Mouse (Mus musculus) small intestine, adult 2 months (tissue): ENCODE results near the gene Ghitm. TPM values are rescaled to one million over a fixed set of nuclear protein-coding genes. Genes with fewer than 3 reads are reported as not detected.

Experiments
- H3K27ac ChIP-seq: fragments of 200-500 bp; 2 replicates; pipeline ENCODE4 v1.5.1; 2012; ENCODE audit warnings: low read depth, low read length, control low read depth, inconsistent platforms; ENCODE audit not compliant: insufficient read depth
- H3K27me3 ChIP-seq: fragments of 200-500 bp; 2 replicates; pipeline ENCODE4 v1.6.1; 2012; ENCODE audit warnings: mild to moderate bottlenecking, moderate library complexity, low read length, inconsistent platforms; ENCODE audit not compliant: control insufficient read depth, insufficient read depth
- H3K36me3 ChIP-seq: fragments of 200-500 bp; 2 replicates; pipeline ENCODE4 v1.6.1; 2012; ENCODE audit warnings: mild to moderate bottlenecking, low read length, control low read depth, inconsistent platforms; ENCODE audit not compliant: control insufficient read depth, insufficient read depth
- H3K4me1 ChIP-seq: fragments of 200-500 bp; 2 replicates; pipeline ENCODE4 v1.6.1; 2012; ENCODE audit warnings: low read length, inconsistent platforms, mixed read lengths; ENCODE audit not compliant: control insufficient read depth, insufficient read depth, insufficient read length
- H3K4me3 ChIP-seq: fragments of 200-500 bp; 2 replicates; pipeline ENCODE4 v1.5.1; 2012; ENCODE audit warnings: low read depth, mild to moderate bottlenecking, control low read depth, inconsistent platforms, low read length, moderate library complexity
- CTCF ChIP-seq: fragments of 200-500 bp; IDR thresholded peaks from 2 replicates; pipeline ENCODE4 v1.5.1; 2012; ENCODE audit warnings: low read depth, mild to moderate bottlenecking, control low read depth, inconsistent platforms, low read length, moderate library complexity, mixed read lengths; ENCODE audit not compliant: insufficient replicate concordance, insufficient read length; ENCODE audit errors: extremely low read depth
- POLR2A ChIP-seq: fragments of 200-500 bp; IDR thresholded peaks from 2 replicates; pipeline ENCODE4 v1.6.1; 2012; ENCODE audit warnings: low read depth, mild to moderate bottlenecking, control low read depth, inconsistent platforms, low read length, moderate library complexity
- WGBS: fragments of 180-500 bp; shearing (Covaris S2); methylation state at CpG from one replicate; pipeline ENCODE4 v1.1.7; 2018; 5-methylcytosine and 5-hydroxymethylcytosine counted together
- polyA plus RNA-seq: library from polyadenylated mRNA; depleted of rRNA; stranded (reverse); fragments of >200 nt; gene quantifications from 2 replicates; pipeline ENCODE4 v1.2.3, GENCODE M21; 2012

The Ghitm gene
- polyA plus RNA-seq, 1 experiment = 87.9 TPM

DNA sequence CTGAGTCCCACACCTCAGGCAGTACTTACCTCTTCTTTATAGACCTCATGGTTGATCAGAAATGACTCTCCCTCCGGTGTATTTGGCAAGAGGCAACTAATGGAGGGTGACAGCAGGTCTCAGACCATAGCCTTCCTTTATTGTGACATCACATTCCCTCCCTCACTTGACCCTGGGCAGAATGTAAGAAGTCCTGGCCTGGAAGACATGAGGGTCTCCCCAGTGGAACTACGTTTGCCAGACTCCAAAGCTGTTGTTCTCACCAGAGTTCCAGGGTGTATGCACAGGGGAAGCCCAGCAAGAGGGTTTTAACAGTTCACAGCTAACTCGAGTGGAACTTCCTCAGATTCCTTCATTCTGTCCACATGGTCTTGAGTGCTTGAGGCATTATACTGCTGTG is 21.1 kb downstream of the Ghitm start, which contains the start of gene 2610528A11Rik:
2610528A11Rik (minus strand) TSS at position 101 of the 400 bp plus-strand sequence.
- Histone ChIP-seq H3K4me1 (no peaks in the 10 kb centered on the region), H3K27me3 (no peaks in the 10 kb centered on the region), H3K27ac (no peak within 1 kb of the TSS), H3K4me3 (no peak within 1 kb of the TSS), H3K36me3 (no peaks in the 10 kb centered on the region)
- 65% methylated on average over 3 of the region's 3 CpGs for WGBS
- TF ChIP-seq CTCF = no peak
- no peak for TF ChIP-seq POLR2A

DNA sequence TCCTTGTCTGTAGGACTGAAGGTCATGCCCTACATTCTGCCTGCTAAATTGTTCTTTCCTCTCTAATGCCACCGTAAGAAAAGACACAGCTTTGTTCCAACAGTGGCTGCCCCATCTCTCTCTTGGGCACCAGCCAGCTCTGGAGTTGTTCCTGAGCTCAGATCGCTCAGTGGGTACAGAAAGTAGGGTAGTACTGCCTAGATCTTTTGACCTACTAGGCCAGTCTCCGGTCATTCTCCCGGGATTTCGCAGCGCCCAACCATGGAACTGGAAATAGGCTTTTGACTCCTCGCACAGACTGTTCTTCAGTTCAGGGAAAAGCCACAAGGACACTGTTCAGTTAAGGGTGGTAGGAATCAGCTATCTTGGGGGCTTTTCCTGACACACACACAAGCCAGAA is 22.1 kb downstream of the Ghitm start:
- TF ChIP-seq POLR2A (no peak), CTCF (no peak)
- WGBS = 84% methylated on average over 7 of the region's 7 CpGs
- Histone ChIP-seq H3K4me3 (no peak overlapping the region), H3K27me3 (no peaks in the 10 kb centered on the region), H3K4me1 (no peaks in the 10 kb centered on the region), H3K27ac (no peak overlapping the region), H3K36me3 (no peaks in the 10 kb centered on the region)

DNA sequence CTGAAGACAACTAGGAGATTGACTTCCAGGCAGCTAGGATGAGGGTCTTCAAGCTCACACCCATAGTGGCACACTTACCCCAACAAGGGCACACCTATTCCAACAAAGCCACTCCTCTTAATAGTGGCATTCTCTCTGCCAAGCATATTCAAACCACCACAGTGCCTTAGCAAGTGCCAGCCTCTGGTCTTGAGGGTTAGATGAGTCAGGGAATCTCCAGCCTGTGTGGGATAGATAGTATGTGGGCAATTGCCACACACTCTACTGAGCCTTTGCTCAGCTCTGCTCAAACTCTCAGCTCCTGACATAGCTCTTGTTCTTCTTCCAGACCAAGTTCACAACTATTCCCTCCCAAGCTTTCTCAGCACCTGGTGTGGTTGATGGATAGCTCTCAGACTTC is 23.7 kb downstream of the Ghitm start:
- TF ChIP-seq POLR2A = no peak
- TF ChIP-seq CTCF = no peak

DNA sequence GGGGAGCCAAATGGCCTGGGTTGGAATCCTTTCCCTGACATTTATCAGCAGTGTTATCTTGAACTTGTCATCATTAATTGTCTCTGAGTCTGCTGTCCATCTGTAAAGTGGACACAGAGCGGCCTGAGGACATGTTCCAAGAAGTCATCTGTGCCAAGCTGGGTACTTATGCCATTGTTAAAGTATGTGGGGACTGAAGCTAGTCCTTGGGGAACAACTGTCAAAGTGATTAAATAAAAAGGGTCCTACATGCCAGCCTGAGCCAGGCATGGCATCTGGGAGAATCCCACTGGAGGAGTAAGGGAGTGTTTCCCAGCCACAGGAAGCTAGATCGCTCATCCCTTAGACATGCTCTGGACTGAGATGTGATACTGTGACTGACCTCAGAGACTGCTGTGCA is 24.6 kb downstream of the Ghitm start:
- Histone ChIP-seq H3K36me3 (no peaks in the 10 kb centered on the region), H3K4me1 (no peaks in the 10 kb centered on the region), H3K27ac (no peak overlapping the region), H3K27me3 (no peaks in the 10 kb centered on the region), H3K4me3 (no peak overlapping the region)
- WGBS = 74% methylated on average over 2 of the region's 2 CpGs
- TF ChIP-seq CTCF (no peak), POLR2A (no peak)

More for the DNA sequence above, 23.7 kb downstream of the Ghitm start:
- Histone ChIP-seq H3K4me1 (no peaks in the 10 kb centered on the region), H3K27ac (no peak overlapping the region), H3K4me3 (no peak overlapping the region), H3K36me3 (no peaks in the 10 kb centered on the region), H3K27me3 (no peaks in the 10 kb centered on the region)

DNA sequence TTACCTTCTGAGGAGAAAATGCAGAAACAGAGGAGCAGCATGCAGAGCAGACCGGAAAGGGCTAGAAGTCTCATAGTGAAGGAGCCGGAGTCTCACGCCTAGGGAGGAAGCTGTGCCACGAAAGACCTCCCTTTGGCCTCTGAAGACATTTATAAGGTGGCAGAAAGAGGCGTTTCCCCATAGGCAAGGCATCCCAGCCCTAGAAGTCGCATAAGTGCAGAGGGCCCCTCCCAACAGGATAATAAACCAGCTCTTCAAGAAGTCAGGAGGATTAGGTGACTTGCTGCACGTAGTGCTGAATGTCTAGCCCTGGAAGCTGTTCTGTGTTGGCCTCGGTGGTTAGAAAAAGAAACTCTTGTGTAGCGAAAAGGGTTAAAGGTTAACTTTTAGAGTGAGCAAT is 25.1 kb downstream of the Ghitm start:
- no peaks in the 10 kb centered on the region for H3K27me3 ChIP-seq
- no peak for TF ChIP-seq CTCF
- H3K27ac ChIP-seq = no peak overlapping the region
- no peaks in the 10 kb centered on the region for H3K4me1 ChIP-seq
- 0 out of 2 replicates have a peak overlapping the region, but pooled peaks have one; percentile 3 for H3K4me3 ChIP-seq
- 9% methylated on average over 9 of the region's 9 CpGs for WGBS
- H3K36me3 ChIP-seq = no peaks in the 10 kb centered on the region

DNA sequence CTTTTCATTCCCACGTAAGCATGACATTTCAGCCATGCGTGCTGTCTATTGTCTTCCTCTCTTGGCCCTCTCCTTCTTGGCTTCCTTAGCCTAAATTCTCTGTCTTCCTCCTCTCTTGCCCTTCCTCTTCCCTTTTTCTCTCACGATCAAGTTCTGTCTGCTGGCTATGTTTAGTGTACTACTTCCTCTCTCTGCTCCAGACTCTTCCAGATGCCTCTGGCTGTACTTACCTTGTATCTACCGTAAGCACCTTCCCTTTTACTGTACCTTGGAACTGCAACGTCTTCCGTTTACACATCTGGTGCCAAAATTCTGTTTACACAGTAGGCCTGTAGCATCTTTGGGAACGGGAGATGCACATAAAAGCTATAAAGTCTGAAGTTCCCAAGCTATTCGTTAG is 25.6 kb downstream of the Ghitm start:
- H3K4me1 ChIP-seq = no peaks in the 10 kb centered on the region
- WGBS = 28% methylated on average over 8 of the region's 8 CpGs
- no peak overlapping the region for H3K4me3 ChIP-seq
- TF ChIP-seq CTCF (no peak), POLR2A (no peak)
- H3K36me3 ChIP-seq = no peaks in the 10 kb centered on the region
- H3K27ac ChIP-seq = no peak overlapping the region
- H3K27me3 ChIP-seq = no peaks in the 10 kb centered on the region

DNA sequence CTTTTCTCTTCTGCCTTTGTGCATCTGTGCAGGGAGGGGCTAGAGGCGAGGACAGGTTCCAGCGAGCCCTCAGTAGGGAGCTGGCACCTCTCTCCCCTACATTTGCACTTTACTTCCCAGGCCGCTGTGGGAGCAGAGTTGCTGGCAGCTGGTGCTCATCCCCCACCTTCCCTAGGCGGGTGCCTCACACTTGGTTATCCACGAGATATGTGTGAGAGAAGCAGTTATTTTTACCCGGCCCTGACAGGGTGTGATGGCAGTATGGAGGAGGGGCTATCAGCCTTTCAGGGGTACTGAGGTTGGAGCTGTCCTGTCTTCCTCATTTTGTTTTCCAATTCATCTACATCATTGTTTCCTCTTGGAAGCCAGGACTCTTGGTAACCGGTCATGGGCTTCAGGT is 29.2 kb downstream of the Ghitm start:
- 47% methylated on average over 7 of the region's 7 CpGs for WGBS
- H3K27me3 ChIP-seq = no peaks in the 10 kb centered on the region
- no peak overlapping the region for H3K27ac ChIP-seq
- H3K4me1 ChIP-seq = no peaks in the 10 kb centered on the region
- no peaks in the 10 kb centered on the region for H3K36me3 ChIP-seq
- no peak for TF ChIP-seq POLR2A
- TF ChIP-seq CTCF = no peak
- H3K4me3 ChIP-seq = no peak overlapping the region

DNA sequence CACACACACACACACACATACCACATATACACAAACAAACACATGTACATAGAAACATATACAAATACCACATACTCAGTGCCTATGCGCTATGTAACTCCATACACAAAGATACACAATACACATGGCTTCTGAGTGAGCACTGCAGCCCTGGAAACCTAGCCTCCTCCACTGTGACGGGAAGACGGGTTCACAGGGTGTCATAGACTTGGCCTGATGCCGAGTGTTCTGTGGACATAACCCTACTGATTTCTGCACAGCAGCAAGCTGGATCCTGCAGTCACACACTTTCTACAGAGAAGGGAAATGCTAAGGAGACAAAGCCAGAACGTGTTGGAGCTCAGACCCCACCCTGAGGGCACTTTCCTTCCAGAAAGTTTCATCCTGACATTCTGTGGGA is 30.3 kb downstream of the Ghitm start:
- WGBS = 37% methylated on average over 5 of the region's 5 CpGs
- TF ChIP-seq CTCF (no peak), POLR2A (no peak)
- H3K4me3 ChIP-seq = no peak overlapping the region
- H3K27ac ChIP-seq = no peak overlapping the region
- H3K4me1 ChIP-seq = no peaks in the 10 kb centered on the region
- no peaks in the 10 kb centered on the region for H3K27me3 ChIP-seq
- no peaks in the 10 kb centered on the region for H3K36me3 ChIP-seq
